Mouse (Mus musculus): Measurements from ENCODE around the gene Gm45140.

DNA sequence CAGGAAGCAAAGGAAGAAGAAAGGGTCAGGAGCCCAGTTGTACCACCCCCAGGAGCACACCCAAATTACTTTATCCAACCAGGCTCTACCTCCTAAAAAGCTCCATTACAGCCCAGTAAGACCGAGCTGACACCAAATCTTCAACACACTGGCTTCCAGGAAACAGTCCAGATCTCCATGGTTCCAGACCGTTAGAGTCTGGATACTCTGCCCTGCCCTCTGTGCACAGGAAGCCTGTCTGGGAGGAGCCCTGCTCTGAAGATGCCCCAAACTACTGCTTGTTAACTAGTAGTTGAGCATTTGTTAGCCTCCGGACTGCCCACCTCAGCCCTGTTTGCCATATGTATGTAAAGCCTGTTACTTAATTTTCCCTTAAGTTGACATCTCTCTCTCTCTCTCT is 89.5 kb downstream of the Gm45140 start:
- TF ChIP-seq CTCF (IDR thresholded peaks at IDR 0.05) (no peak), EP300 (IDR thresholded peaks at IDR 0.05) (no peak)
